Mouse (Mus musculus) embryonic facial prominence, embryonic 10.5 days (tissue): ENCODE measurements around the gene Rpl22. TPM values are rescaled to one million over a fixed set of nuclear protein-coding genes. Genes with fewer than 3 reads are reported as not detected.

Experiments used
- DNase-seq: peaks from one replicate; pipeline ENCODE4 v3.0.0-alpha.2; 2017; ENCODE audit warnings: low spot score
- H3K27ac ChIP-seq: fragments of 300-500 bp; sonication (generic); replicated peaks from 2 replicates; pipeline ENCODE4 v1.5.1; 2016; ENCODE audit warnings: mild to moderate bottlenecking
- H3K27me3 ChIP-seq: fragments of 300-500 bp; sonication (generic); replicated peaks from 2 replicates; pipeline ENCODE4 v1.6.1; 2016; ENCODE audit warnings: low read depth, mild to moderate bottlenecking; ENCODE audit not compliant: poor library complexity, severe bottlenecking
- H3K36me3 ChIP-seq: fragments of 300-500 bp; sonication (generic); replicated peaks from 2 replicates; pipeline ENCODE4 v1.6.1; 2016; ENCODE audit warnings: mild to moderate bottlenecking, moderate library complexity
- H3K4me1 ChIP-seq: fragments of 300-500 bp; sonication (generic); 2 replicates; pipeline ENCODE4 v1.6.1; 2016
- H3K4me3 ChIP-seq: fragments of 300-500 bp; sonication (generic); 2 replicates; pipeline ENCODE4 v1.5.1; 2016; ENCODE audit warnings: mild to moderate bottlenecking, moderate library complexity
- H3K9me3 ChIP-seq: fragments of 300-500 bp; sonication (generic); 2 replicates; pipeline ENCODE4 v1.6.1; 2016; ENCODE audit warnings: mild to moderate bottlenecking
- WGBS: fragments of 180-500 bp; shearing (Covaris S2); methylation state at CpG from one replicate; pipeline ENCODE4 v1.1.7; 2016; 5-methylcytosine and 5-hydroxymethylcytosine counted together
- polyA plus RNA-seq: library from polyadenylated mRNA; unstranded; fragments of >200 nt; fragmentation: Nextera tagmentation; extraction: Ambion mirVana; gene quantifications from 2 replicates; pipeline ENCODE4 v1.2.1, GENCODE M21; 2016

Rpl22 gene
- polyA plus RNA-seq, result 360 and 367 TPM in 2 replicates

- DNase-seq, result peak; percentile 95
- peaks cover 38% of the 10 kb centered on the region for H3K36me3 ChIP-seq
- peak within 1 kb of the TSS; percentile 97 for H3K27ac ChIP-seq
- peak within 1 kb of the TSS; percentile 94 for H3K4me3 ChIP-seq
- H3K9me3 ChIP-seq, result no peaks in the 10 kb centered on the region
- H3K27me3 ChIP-seq, result 0 out of 2 replicates have a peak, but pooled peaks cover 7% of the 10 kb centered on the region
- peaks cover 24% of the 10 kb centered on the region for H3K4me1 ChIP-seq
- under 1% methylated on average over 70 of the region's 70 CpGs for WGBS
These were observed at the start of gene Rpl22 for GRCm38 (mm10) chr4:152325574-152326411. Gene Rpl22, plus strand, starts transcription at chr4:152325742.

GRCm38 (mm10) chr4:152276389-152277347 lies 48.9 kb upstream of the Rpl22 start:
- 47% methylated on average over 10 of the region's 10 CpGs for WGBS
- DNase-seq, result peak; percentile 66
- no peaks in the 10 kb centered on the region for H3K9me3 ChIP-seq
- no peak overlapping the region for H3K27ac ChIP-seq
- no peak overlapping the region for H3K4me3 ChIP-seq
- 0 out of 2 replicates have a peak, but pooled peaks cover 3% of the 10 kb centered on the region for H3K36me3 ChIP-seq
- H3K27me3 ChIP-seq, result peaks cover 88% of the 10 kb centered on the region
- peaks cover 49% of the 10 kb centered on the region for H3K4me1 ChIP-seq

GRCm38 (mm10) chr4:152277916-152278315 lies 47.6 kb upstream of the Rpl22 start:
- Histone ChIP-seq H3K9me3 (no peaks in the 10 kb centered on the region), H3K4me1 (peaks cover 40% of the 10 kb centered on the region), H3K27me3 (peaks cover 89% of the 10 kb centered on the region), H3K27ac (no peak overlapping the region), H3K4me3 (no peak overlapping the region), H3K36me3 (0 out of 2 replicates have a peak, but pooled peaks cover 3% of the 10 kb centered on the region)
- WGBS, result 66% methylated on average over 2 of the region's 2 CpGs
- no peak for DNase-seq

GRCm38 (mm10) chr4:152278986-152279385 lies 46.6 kb upstream of the Rpl22 start:
- DNase-seq, result no peak
- H3K4me1 ChIP-seq, result peaks cover 40% of the 10 kb centered on the region
- WGBS, result 92% methylated on average over 23 of the region's 23 CpGs
- no peak overlapping the region for H3K27ac ChIP-seq
- H3K9me3 ChIP-seq, result no peaks in the 10 kb centered on the region
- H3K36me3 ChIP-seq, result 0 out of 2 replicates have a peak, but pooled peaks cover 3% of the 10 kb centered on the region
- peaks cover 89% of the 10 kb centered on the region for H3K27me3 ChIP-seq
- no peak overlapping the region for H3K4me3 ChIP-seq

GRCm38 (mm10) chr4:152281601-152282000 lies 43.9 kb upstream of the Rpl22 start:
- Histone ChIP-seq H3K36me3 (0 out of 2 replicates have a peak, but pooled peaks cover 3% of the 10 kb centered on the region), H3K27ac (no peak overlapping the region), H3K27me3 (peaks cover 89% of the 10 kb centered on the region), H3K4me1 (peaks cover 27% of the 10 kb centered on the region), H3K4me3 (no peak overlapping the region), H3K9me3 (no peaks in the 10 kb centered on the region)
- 42% methylated on average over 15 of the region's 15 CpGs for WGBS
- no peak for DNase-seq

GRCm38 (mm10) chr4:152282721-152283120 lies 42.8 kb upstream of the Rpl22 start:
- H3K4me3 ChIP-seq, result peak overlapping the region; percentile 51

GRCm38 (mm10) chr4:152283186-152283950 lies 42.2 kb upstream of the Rpl22 start:
- H3K27ac ChIP-seq, result no peak overlapping the region; the same call in 1 of the 2 replicates
- H3K36me3 ChIP-seq, result 0 out of 2 replicates have a peak, but pooled peaks cover 3% of the 10 kb centered on the region

More at GRCm38 (mm10) chr4:152282721-152283120, 42.8 kb upstream of the Rpl22 start:
- 0 out of 2 replicates have a peak, but pooled peaks cover 3% of the 10 kb centered on the region for H3K36me3 ChIP-seq
- no peaks in the 10 kb centered on the region for H3K9me3 ChIP-seq
- peaks cover 32% of the 10 kb centered on the region for H3K4me1 ChIP-seq
- no peak for DNase-seq
- no peak overlapping the region; the same call in 1 of the 2 replicates for H3K27ac ChIP-seq
- peaks cover 92% of the 10 kb centered on the region for H3K27me3 ChIP-seq
- WGBS, result 18% methylated on average over 34 of the region's 34 CpGs

GRCm38 (mm10) chr4:152285505-152285904 lies 40.0 kb upstream of the Rpl22 start:
- Histone ChIP-seq H3K4me1 (peaks cover 46% of the 10 kb centered on the region), H3K27ac (no peak overlapping the region), H3K4me3 (no peak overlapping the region), H3K27me3 (peaks cover 99% of the 10 kb centered on the region), H3K36me3 (no peaks in the 10 kb centered on the region), H3K9me3 (peaks cover 2% of the 10 kb centered on the region; the same call in 1 of the 2 replicates)
- DNase-seq, result peak; percentile 70
- 4% methylated on average over 10 of the region's 10 CpGs for WGBS

More at GRCm38 (mm10) chr4:152283186-152283950, 42.2 kb upstream of the Rpl22 start:
- Histone ChIP-seq H3K27me3 (peaks cover 99% of the 10 kb centered on the region), H3K4me3 (peak overlapping the region; percentile 51), H3K9me3 (no peaks in the 10 kb centered on the region), H3K4me1 (peaks cover 37% of the 10 kb centered on the region)
- WGBS, result 3% methylated on average over 70 of the region's 70 CpGs
- peak; percentile 93 for DNase-seq

- peak overlapping the region; percentile 43 for H3K4me3 ChIP-seq
- no peak overlapping the region for H3K27ac ChIP-seq
- peaks cover 99% of the 10 kb centered on the region for H3K27me3 ChIP-seq
- peaks cover 52% of the 10 kb centered on the region for H3K4me1 ChIP-seq
- peaks cover 2% of the 10 kb centered on the region; the same call in 1 of the 2 replicates for H3K9me3 ChIP-seq
- DNase-seq, result no peak
- 2% methylated on average over 32 of the region's 32 CpGs for WGBS
- H3K36me3 ChIP-seq, result no peaks in the 10 kb centered on the region
These were observed 39.4 kb upstream of the Rpl22 start for GRCm38 (mm10) chr4:152286183-152286582.

GRCm38 (mm10) chr4:152286887-152287286 lies 38.7 kb upstream of the Rpl22 start:
- DNase-seq, result peak; percentile 84
- H3K4me3 ChIP-seq, result peak overlapping the region; percentile 8; the same call in 1 of the 2 replicates
- no peaks in the 10 kb centered on the region for H3K36me3 ChIP-seq
- 4% methylated on average over 26 of the region's 26 CpGs for WGBS
- H3K4me1 ChIP-seq, result peaks cover 59% of the 10 kb centered on the region
- H3K27ac ChIP-seq, result no peak overlapping the region
- peaks cover 2% of the 10 kb centered on the region; the same call in 1 of the 2 replicates for H3K9me3 ChIP-seq
- peaks cover 99% of the 10 kb centered on the region for H3K27me3 ChIP-seq

GRCm38 (mm10) chr4:152287317-152288120 lies 38.0 kb upstream of the Rpl22 start:
- Histone ChIP-seq H3K36me3 (no peaks in the 10 kb centered on the region), H3K9me3 (peaks cover 2% of the 10 kb centered on the region; the same call in 1 of the 2 replicates), H3K27ac (no peak overlapping the region), H3K4me3 (peak overlapping the region; percentile 8; the same call in 1 of the 2 replicates), H3K27me3 (peaks cover 99% of the 10 kb centered on the region), H3K4me1 (peaks cover 66% of the 10 kb centered on the region)
- DNase-seq, result no peak
- 9% methylated on average over 19 of the region's 19 CpGs for whole genome bisulfite sequencing
